Mouse (Mus musculus) MEL (cell line): ENCODE results near the gene Golga2. TPM values are rescaled to one million over a fixed set of nuclear protein-coding genes. Genes with fewer than 3 reads are reported as not detected.

Source experiments
- DNase-seq: peaks from one replicate; pipeline ENCODE4 v3.0.0; 2011; ENCODE audit warnings: low read depth, low spot score
- H3K27ac ChIP-seq: 2 replicates; pipeline ENCODE4 v1.5.1; 2012; ENCODE audit warnings: low read depth, mild to moderate bottlenecking, control low read depth, low read length, moderate library complexity; ENCODE audit not compliant: control insufficient read depth
- H3K27me3 ChIP-seq, 2 experiments: fragments of 150-350 bp in 1 of 2; sonication (generic) in 1 of 2; 2 replicates each; pipeline ENCODE4 v1.6.1; 2012; ENCODE audit warnings: low read length in 2 of 2, mild to moderate bottlenecking in 2 of 2, improper control_type of control experiment in 1 of 2, moderate library complexity in 1 of 2; ENCODE audit not compliant: insufficient read depth in 2 of 2, control insufficient read depth in 1 of 2
- H3K36me3 ChIP-seq, 2 experiments: 2 replicates each; pipeline ENCODE4 v1.6.1; 2012 to 2014; ENCODE audit warnings: low read length in 2 of 2, improper control_type of control experiment in 1 of 2, inconsistent platforms in 1 of 2, mild to moderate bottlenecking in 1 of 2; ENCODE audit not compliant: insufficient read depth in 2 of 2, control insufficient read depth in 1 of 2
- H3K4me1 ChIP-seq, 2 experiments: fragments of 150-350 bp in 1 of 2; sonication (generic) in 1 of 2; 2 replicates each; pipeline ENCODE4 v1.6.1; 2012; ENCODE audit warnings: low read length in 2 of 2, improper control_type of control experiment in 1 of 2, mild to moderate bottlenecking in 1 of 2; ENCODE audit not compliant: insufficient read depth in 2 of 2, control insufficient read depth in 1 of 2
- H3K4me3 ChIP-seq, 2 experiments: fragments of 150-350 bp in 1 of 2; sonication (generic) in 1 of 2; 2 replicates each; pipeline ENCODE4 v1.5.1; 2012; ENCODE audit warnings: low read depth in 2 of 2, low read length in 2 of 2, mild to moderate bottlenecking in 2 of 2, moderate library complexity in 2 of 2, control low read depth in 1 of 2, improper control_type of control experiment in 1 of 2; ENCODE audit not compliant: control insufficient read depth in 1 of 2, insufficient read depth in 1 of 2
- H3K79me2 ChIP-seq: 2 replicates; pipeline ENCODE4 v1.6.1; 2012; ENCODE audit warnings: mild to moderate bottlenecking, low read length, moderate library complexity; ENCODE audit not compliant: control insufficient read depth, poor library complexity, insufficient read depth
- H3K9ac ChIP-seq: 2 replicates; pipeline ENCODE4 v1.6.1; 2012; ENCODE audit warnings: low read depth, mild to moderate bottlenecking, control low read depth, low read length, moderate library complexity; ENCODE audit not compliant: control insufficient read depth, poor library complexity, severe bottlenecking
- H3K9me3 ChIP-seq: fragments of 150-350 bp; sonication (generic); replicated peaks from 2 replicates; pipeline ENCODE4 v1.6.1; 2012; ENCODE audit warnings: mild to moderate bottlenecking, low read length, improper control_type of control experiment, moderate library complexity; ENCODE audit not compliant: insufficient read depth
- BHLHE40 ChIP-seq: IDR thresholded peaks from 2 replicates; pipeline ENCODE4 v1.6.1; 2012; ENCODE audit warnings: low read depth, mild to moderate bottlenecking, inconsistent platforms, low read length, improper control_type of control experiment, borderline replicate concordance
- CHD1 ChIP-seq: IDR thresholded peaks from 2 replicates; pipeline ENCODE4 v1.6.1; 2012; ENCODE audit warnings: low read depth, mild to moderate bottlenecking, inconsistent platforms, low read length, improper control_type of control experiment
- CHD2 ChIP-seq: IDR thresholded peaks from 2 replicates; pipeline ENCODE4 v1.6.1; 2011; ENCODE audit warnings: low read length, improper control_type of control experiment
- CTCF ChIP-seq, 3 experiments: IDR thresholded peaks in 2 of 3; conservative IDR thresholded peaks in 1 of 3; 2 replicates each; pipeline ENCODE4 v1.5.1; 2011 to 2012; ENCODE audit warnings: low read length in 3 of 3, low read depth in 2 of 3, mild to moderate bottlenecking in 2 of 3, improper control_type of control experiment in 1 of 3, inconsistent platforms in 1 of 3, mixed read lengths in 1 of 3, moderate library complexity in 1 of 3; ENCODE audit not compliant: control insufficient read depth in 1 of 3, insufficient read depth in 1 of 3, poor library complexity in 1 of 3, severe bottlenecking in 1 of 3
- ELF1 ChIP-seq: IDR thresholded peaks from 2 replicates; pipeline ENCODE4 v1.6.1; 2014; ENCODE audit warnings: low read depth, mild to moderate bottlenecking, inconsistent platforms, low read length, improper control_type of control experiment, moderate library complexity
- EP300 ChIP-seq, 2 experiments: IDR thresholded peaks; 2 replicates each; pipeline ENCODE4 v1.6.1; 2011; ENCODE audit warnings: improper control_type of control experiment in 2 of 2, low read length in 2 of 2, low read depth in 1 of 2, mild to moderate bottlenecking in 1 of 2
- GATA1 ChIP-seq: IDR thresholded peaks from 2 replicates; pipeline ENCODE4 v1.6.1; 2011; ENCODE audit warnings: low read depth, low read length, improper control_type of control experiment
- KAT2A ChIP-seq: conservative IDR thresholded peaks from 2 replicates; pipeline ENCODE4 v1.6.1; 2012; ENCODE audit warnings: low read depth, low read length, improper control_type of control experiment, inconsistent platforms
- MEF2A ChIP-seq: IDR thresholded peaks from 2 replicates; pipeline ENCODE4 v1.6.1; 2014; ENCODE audit warnings: low read depth, mild to moderate bottlenecking, inconsistent platforms, low read length, improper control_type of control experiment; ENCODE audit not compliant: poor library complexity, insufficient replicate concordance, severe bottlenecking; ENCODE audit errors: extremely low read depth
- MYB ChIP-seq: IDR thresholded peaks from 2 replicates; pipeline ENCODE4 v1.6.1; 2011; ENCODE audit warnings: mild to moderate bottlenecking, low read depth, low read length, improper control_type of control experiment
- NELFE ChIP-seq: IDR thresholded peaks from 2 replicates; pipeline ENCODE4 v1.6.1; 2011; ENCODE audit warnings: low read depth, low read length, improper control_type of control experiment
- NRF1 ChIP-seq: IDR thresholded peaks from 2 replicates; pipeline ENCODE4 v1.6.1; 2014; ENCODE audit warnings: low read depth, mild to moderate bottlenecking, inconsistent platforms, low read length, improper control_type of control experiment, moderate library complexity; ENCODE audit not compliant: poor library complexity, insufficient read depth, severe bottlenecking
- POLR2A ChIP-seq, 2 experiments: IDR thresholded peaks; 2 replicates each; pipeline ENCODE4 v1.6.1; 2011 to 2012; ENCODE audit warnings: low read length in 2 of 2, mild to moderate bottlenecking in 2 of 2, control low read depth in 1 of 2, improper control_type of control experiment in 1 of 2, low read depth in 1 of 2, moderate library complexity in 1 of 2; ENCODE audit not compliant: control insufficient read depth in 1 of 2, insufficient read depth in 1 of 2, poor library complexity in 1 of 2
- POLR2AphosphoS5 ChIP-seq: IDR thresholded peaks from 2 replicates; pipeline ENCODE4 v1.6.1; 2012; ENCODE audit warnings: low read depth, borderline replicate concordance, mild to moderate bottlenecking, inconsistent platforms, low read length, moderate library complexity, mixed read lengths
- RAD21 ChIP-seq: IDR thresholded peaks from 2 replicates; pipeline ENCODE4 v1.6.1; 2011; ENCODE audit warnings: mild to moderate bottlenecking, low read depth, low read length, improper control_type of control experiment
- TAL1 ChIP-seq: IDR thresholded peaks from 2 replicates; pipeline ENCODE4 v1.6.1; 2012; ENCODE audit warnings: mild to moderate bottlenecking, inconsistent platforms, low read length, moderate library complexity, mixed read lengths
- TBP ChIP-seq: IDR thresholded peaks from 2 replicates; pipeline ENCODE4 v1.8.0; 2011; ENCODE audit warnings: low read depth, low read length, improper control_type of control experiment
- UBTF ChIP-seq: IDR thresholded peaks from 2 replicates; pipeline ENCODE4 v1.6.1; 2012; ENCODE audit warnings: low read depth, mild to moderate bottlenecking, inconsistent platforms, low read length, improper control_type of control experiment, moderate library complexity, borderline replicate concordance; ENCODE audit not compliant: insufficient read depth
- polyA plus RNA-seq, 2 experiments: library from polyadenylated mRNA; stranded (reverse) in 1 of 2; unstranded in 1 of 2; fragments of >175 nt in 1 of 2; fragments of >200 nt in 1 of 2; gene quantifications; 2 replicates each; pipeline versions ENCODE4 v1.2.1 to v1.2.4; 2012; ENCODE audit warnings: low replicate concordance in 2 of 2, low read depth in 1 of 2; ENCODE audit not compliant: insufficient read length in 2 of 2, insufficient read depth in 1 of 2, missing spikeins in 1 of 2
- total RNA-seq: library from RNA; depleted of rRNA; stranded (reverse); fragments of 300-350 nt; gene quantifications from 2 replicates; pipeline ENCODE4 v1.2.3, GENCODE M21; 2012

Gene Golga2
- total and polyA plus RNA-seq, 3 experiments, result 20.3 to 38.6 TPM; not detected in 1

- Histone ChIP-seq H3K9ac (no peak overlapping the region), H3K36me3 (no peaks in the 10 kb centered on the region), H3K4me3 (no peak overlapping the region)
- TF ChIP-seq MEF2A, result no peak
- TF ChIP-seq UBTF, result no peak
- TF ChIP-seq RAD21, result no peak
- no peak for TF ChIP-seq NRF1
- TF ChIP-seq CHD2, result no peak
- TF ChIP-seq POLR2AphosphoS5, result no peak
- no peak for TF ChIP-seq EP300 (IDR thresholded peaks at IDR 0.05; ENCODE audit: low read depth in 1 of 2, low read length in 2 of 2)
- TF ChIP-seq KAT2A, result no peak
- no peak for TF ChIP-seq TBP
- TF ChIP-seq GATA1, result no peak
- no peak for TF ChIP-seq NELFE
- TF ChIP-seq ELF1, result no peak
- TF ChIP-seq MYB, result no peak
- no peak for TF ChIP-seq CHD1
- TF ChIP-seq BHLHE40, result no peak
- TF ChIP-seq TAL1, result no peak
- TF ChIP-seq, all 39 proteins: peak for 0
- Histone ChIP-seq H3K27ac (no peak overlapping the region), H3K4me1 (no peaks in the 10 kb centered on the region), H3K9me3 (no peaks in the 10 kb centered on the region), H3K27me3 (no peaks in the 10 kb centered on the region), H3K79me2 (no peaks in the 10 kb centered on the region)
- no peak for DNase-seq
Observed at GRCm38 (mm10) chr2:32344056-32344455, 56.9 kb downstream of the Golga2 start.

DNA sequence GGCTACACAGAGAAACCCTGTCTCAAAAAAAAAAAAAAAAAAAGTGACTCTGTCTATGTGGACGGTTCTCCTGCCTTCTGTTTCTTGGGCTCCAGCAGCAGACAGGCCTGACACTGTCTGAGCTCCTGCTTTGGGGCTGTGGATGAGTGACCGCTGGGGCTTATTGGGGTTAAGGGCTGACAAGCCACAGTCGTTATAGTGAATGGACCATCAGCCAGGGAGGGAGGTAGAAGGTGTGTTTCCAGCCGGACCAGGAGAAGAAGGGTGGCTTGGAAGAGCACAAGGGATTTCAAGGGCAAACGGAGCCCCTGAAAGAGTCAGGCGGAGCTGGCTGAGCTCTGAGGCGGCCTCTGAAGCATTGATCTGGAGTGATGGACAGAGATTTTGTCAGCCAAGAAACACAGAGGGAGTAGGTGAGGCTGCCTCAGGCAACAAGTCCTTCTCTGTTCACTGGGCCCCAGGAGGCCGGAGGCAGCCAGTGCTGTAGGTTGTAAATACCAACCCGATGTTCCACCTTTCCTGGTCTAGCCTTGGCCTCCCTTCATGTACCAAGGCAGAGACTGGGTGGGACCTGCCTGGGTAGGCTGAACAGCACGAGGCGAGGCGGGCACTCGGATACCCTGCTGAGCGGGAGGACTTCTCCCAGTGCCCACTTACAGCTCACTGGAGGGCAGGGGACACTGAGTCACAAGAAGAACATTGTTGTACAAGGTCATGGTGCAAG, 57.6 kb downstream of the Golga2 start:
- Histone ChIP-seq H3K4me1 (no peaks in the 10 kb centered on the region), H3K4me3 (no peak overlapping the region), H3K27me3 (no peaks in the 10 kb centered on the region), H3K27ac (no peak overlapping the region), H3K36me3 (no peaks in the 10 kb centered on the region), H3K79me2 (no peaks in the 10 kb centered on the region), H3K9me3 (no peaks in the 10 kb centered on the region), H3K9ac (no peak overlapping the region)
- no peak for TF ChIP-seq POLR2AphosphoS5
- no peak for TF ChIP-seq POLR2A (IDR thresholded peaks at IDR 0.05; ENCODE audit: control insufficient read depth in 1 of 2, insufficient read depth in 1 of 2, low read depth in 1 of 2, low read length in 2 of 2, poor library complexity in 1 of 2)
- no peak for TF ChIP-seq CTCF (IDR thresholded peaks at IDR 0.05 in 2 of 3, conservative IDR thresholded peaks at IDR 0.05 in 1 of 3; ENCODE audit: control insufficient read depth in 1 of 3, insufficient read depth in 1 of 3, low read depth in 2 of 3, low read length in 3 of 3, poor library complexity in 1 of 3, severe bottlenecking in 1 of 3)
- TF ChIP-seq CHD2, result no peak
- TF ChIP-seq ELF1, result no peak
- no peak for DNase-seq
